Mouse (Mus musculus) CH12F3 (cell line): ENCODE measurements around the gene Methig1.
"Not testable (repeated sequence)": the region's sequence is repeated elsewhere in the genome, so short reads cannot be mapped to it uniquely, and the experiment has no call there.

Experiments
- in situ Hi-C: fragments of 300-500 bp; cut with MboI; formaldehyde crosslinking; loops from 2 replicates; pipeline ENCODE4 v1.14.3; 2020; ENCODE audit warnings: low sequenced_read_pairs

Gene Methig1

GRCm38 (mm10) chr15:100337328-100337727 is 15.6 kb upstream of the Methig1 start:
- in situ Hi-C loops, result not testable (repeated sequence)

GRCm38 (mm10) chr15:100337847-100338246 is 15.1 kb upstream of the Methig1 start:
- in situ Hi-C loops, result not testable (repeated sequence)

- in situ Hi-C loops, result not testable (repeated sequence)
Observed at GRCm38 (mm10) chr15:100341314-100341980, 11.5 kb upstream of the Methig1 start.

- in situ Hi-C loops, result no loop called here
Observed at GRCm38 (mm10) chr15:100345484-100345883, 7.5 kb upstream of the Methig1 start.

- in situ Hi-C loops, result no loop called here
Observed at GRCm38 (mm10) chr15:100346761-100347160, 6.2 kb upstream of the Methig1 start.

GRCm38 (mm10) chr15:100349496-100349895 is 3.5 kb upstream of the Methig1 start:
- in situ Hi-C loops, result no loop called here

GRCm38 (mm10) chr15:100351501-100352060 is 1.4 kb upstream of the Methig1 start:
- in situ Hi-C loops, result no loop called here

GRCm38 (mm10) chr15:100353399-100353798 is 450 bp downstream of the Methig1 start:
- in situ Hi-C loops, result not testable (repeated sequence)

GRCm38 (mm10) chr15:100355876-100356275 is 2.9 kb downstream of the Methig1 start:
- in situ Hi-C loops, result no loop called here

GRCm38 (mm10) chr15:100364242-100364641 is 11.3 kb downstream of the Methig1 start, which contains the start of gene Higd1c:
Gene Higd1c, plus strand, starts transcription at chr15:100364542.
- in situ Hi-C loops, result no loop called here

GRCm38 (mm10) chr15:100365967-100366366 is 13.0 kb downstream of the Methig1 start:
- in situ Hi-C loops, result not testable (repeated sequence)

- in situ Hi-C loops, result no loop called here
Observed at GRCm38 (mm10) chr15:100367119-100367518, 14.2 kb downstream of the Methig1 start.

- in situ Hi-C loops, result no loop called here
Observed at GRCm38 (mm10) chr15:100375066-100375465, 22.1 kb downstream of the Methig1 start.

GRCm38 (mm10) chr15:100377847-100378505 is 25.0 kb downstream of the Methig1 start:
- in situ Hi-C loops, result not testable (repeated sequence)

GRCm38 (mm10) chr15:100379658-100380057 is 26.7 kb downstream of the Methig1 start:
- in situ Hi-C loops, result no loop called here

GRCm38 (mm10) chr15:100380104-100380503 is 27.2 kb downstream of the Methig1 start:
- in situ Hi-C loops, result no loop called here

- in situ Hi-C loops, result no loop called here
Observed at GRCm38 (mm10) chr15:100385705-100386104, 32.8 kb downstream of the Methig1 start.

- in situ Hi-C loops, result no loop called here
Observed at GRCm38 (mm10) chr15:100387544-100388223, 34.7 kb downstream of the Methig1 start.

GRCm38 (mm10) chr15:100388224-100388835 is 35.4 kb downstream of the Methig1 start:
- in situ Hi-C loops, result no loop called here

GRCm38 (mm10) chr15:100388886-100389285 is 35.9 kb downstream of the Methig1 start:
- in situ Hi-C loops, result no loop called here

GRCm38 (mm10) chr15:100391066-100391465 is 38.1 kb downstream of the Methig1 start:
- in situ Hi-C loops, result no loop called here
